Mouse (Mus musculus) cerebellum, postnatal 4 days (tissue): ENCODE results near the gene Rad54l.

ENCODE experiments used
- DNase-seq, 2 experiments: peaks; one replicate each; pipeline ENCODE4 v3.0.0; 2022; ENCODE audit warnings: low spot score in 2 of 2, mixed read lengths in 1 of 2

Rad54l gene

GRCm38 (mm10) chr4:116074145-116074675, 49.3 kb downstream of the Rad54l start:
- no peak for DNase-seq

- DNase-seq: no peak
Observed at GRCm38 (mm10) chr4:116073146-116073545, 50.3 kb downstream of the Rad54l start.

- DNase-seq: no peak
Observed at GRCm38 (mm10) chr4:116070116-116070515, 53.4 kb downstream of the Rad54l start.

- DNase-seq: no peak
Observed at GRCm38 (mm10) chr4:116063855-116064254, 59.6 kb downstream of the Rad54l start.

- no peak for DNase-seq
Observed at GRCm38 (mm10) chr4:116059012-116059726, 64.3 kb downstream of the Rad54l start.

GRCm38 (mm10) chr4:116057559-116057958, 65.9 kb downstream of the Rad54l start:
- DNase-seq: no peak

GRCm38 (mm10) chr4:116053399-116053961, 70.0 kb downstream of the Rad54l start, which contains the start of gene Nsun4:
Gene Nsun4 (minus strand): TSS chr4:116053876.
- DNase-seq: peak; percentile 65 to 78

- peak in 1 of 2 experiments; percentile 41 for DNase-seq
Observed at GRCm38 (mm10) chr4:116052526-116053293, 70.8 kb downstream of the Rad54l start.

- DNase-seq: no peak
Observed at GRCm38 (mm10) chr4:116049211-116049610, 74.3 kb downstream of the Rad54l start.

GRCm38 (mm10) chr4:116048130-116048920, 75.2 kb downstream of the Rad54l start:
- DNase-seq: no peak

- DNase-seq: no peak
Observed at GRCm38 (mm10) chr4:116047681-116048080, 75.8 kb downstream of the Rad54l start.

GRCm38 (mm10) chr4:116046604-116047003, 76.9 kb downstream of the Rad54l start:
- DNase-seq: no peak
